Mouse (Mus musculus) subcutaneous adipose tissue, adult 2 months (tissue): Measurements from ENCODE around the gene Vps25. TPM values are rescaled to one million over a fixed set of nuclear protein-coding genes. Genes with fewer than 3 reads are reported as not detected.

ENCODE experiments used
- polyA plus RNA-seq: library from polyadenylated mRNA; depleted of rRNA; stranded (reverse); fragments of >200 nt; gene quantifications from 2 replicates; pipeline ENCODE4 v1.2.3, GENCODE M21; 2012; ENCODE audit warnings: low replicate concordance; rRNA removed

The Vps25 gene
- 110 and 112 TPM in 2 replicates for polyA plus RNA-seq

DNA sequence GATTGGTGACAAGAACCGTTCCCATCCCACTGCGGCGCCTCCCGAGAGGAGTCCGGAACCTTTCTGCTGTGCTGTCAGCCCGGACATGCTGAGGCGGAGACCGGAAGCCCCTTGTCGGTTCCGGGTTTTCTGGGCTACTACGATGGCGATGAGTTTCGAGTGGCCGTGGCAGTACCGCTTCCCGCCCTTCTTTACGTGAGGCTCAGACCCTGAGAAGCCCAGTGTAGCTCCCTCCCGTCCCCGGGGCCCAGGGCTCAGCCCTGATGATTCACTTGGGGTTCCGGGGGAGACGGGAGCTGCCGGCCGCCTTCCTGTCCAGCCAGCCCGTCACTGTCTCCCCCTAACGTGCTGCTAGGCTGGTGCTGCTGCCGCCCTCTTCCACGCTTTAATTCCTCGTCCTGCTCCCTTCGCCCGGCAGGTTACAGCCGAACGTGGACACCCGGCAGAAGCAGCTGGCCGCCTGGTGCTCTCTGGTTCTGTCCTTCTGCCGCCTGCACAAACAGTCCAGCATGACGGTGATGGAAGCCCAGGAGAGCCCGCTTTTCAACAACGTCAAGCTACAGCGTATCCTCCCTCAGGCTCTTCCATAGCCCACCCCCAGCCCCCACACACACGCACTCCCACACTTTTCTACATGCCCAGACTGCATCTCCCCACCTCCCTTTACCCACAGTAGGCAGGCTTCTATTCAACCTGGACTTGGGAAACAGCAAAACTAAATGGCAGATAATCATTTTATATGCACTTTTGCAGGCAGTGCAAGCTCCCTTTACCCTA lies at the start of gene Vps25:
Gene Vps25 (plus strand): TSS at position 95 of the 777 bp plus-strand sequence.

DNA sequence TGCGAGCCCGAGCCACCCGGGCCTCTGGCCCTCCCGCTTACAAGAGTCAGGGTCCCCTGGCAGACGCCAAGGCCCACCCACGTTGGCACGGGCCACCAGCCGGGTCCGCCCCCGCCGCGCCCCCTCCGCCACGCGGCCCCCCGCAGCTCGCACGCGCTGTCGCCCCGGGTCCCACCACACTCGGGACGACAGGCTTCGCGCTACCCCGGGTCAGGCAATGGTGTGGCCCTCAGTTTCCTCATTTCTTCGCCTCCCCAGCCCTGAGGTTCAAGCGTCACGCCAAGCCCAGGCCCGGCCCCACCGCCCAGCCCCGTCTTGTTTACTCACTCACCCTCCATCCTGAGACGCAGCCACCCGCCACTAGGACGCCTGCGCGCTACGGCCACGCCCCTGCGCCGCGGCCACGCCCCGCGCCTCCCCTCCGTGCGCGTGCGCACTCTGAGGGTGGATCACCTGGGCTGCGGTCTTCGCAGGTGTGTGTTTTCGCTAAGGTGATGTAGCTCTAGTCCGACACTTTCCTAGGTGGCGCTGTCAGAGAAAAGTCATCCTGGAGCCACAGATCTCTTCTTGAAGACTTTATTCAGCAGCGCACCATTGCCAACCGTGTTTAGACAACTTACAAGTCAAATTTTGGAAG lies 27.3 kb upstream of the Vps25 start, which contains the start of gene Ezh1:
Gene Ezh1 (minus strand): TSS at position 399 of the 637 bp plus-strand sequence.

DNA sequence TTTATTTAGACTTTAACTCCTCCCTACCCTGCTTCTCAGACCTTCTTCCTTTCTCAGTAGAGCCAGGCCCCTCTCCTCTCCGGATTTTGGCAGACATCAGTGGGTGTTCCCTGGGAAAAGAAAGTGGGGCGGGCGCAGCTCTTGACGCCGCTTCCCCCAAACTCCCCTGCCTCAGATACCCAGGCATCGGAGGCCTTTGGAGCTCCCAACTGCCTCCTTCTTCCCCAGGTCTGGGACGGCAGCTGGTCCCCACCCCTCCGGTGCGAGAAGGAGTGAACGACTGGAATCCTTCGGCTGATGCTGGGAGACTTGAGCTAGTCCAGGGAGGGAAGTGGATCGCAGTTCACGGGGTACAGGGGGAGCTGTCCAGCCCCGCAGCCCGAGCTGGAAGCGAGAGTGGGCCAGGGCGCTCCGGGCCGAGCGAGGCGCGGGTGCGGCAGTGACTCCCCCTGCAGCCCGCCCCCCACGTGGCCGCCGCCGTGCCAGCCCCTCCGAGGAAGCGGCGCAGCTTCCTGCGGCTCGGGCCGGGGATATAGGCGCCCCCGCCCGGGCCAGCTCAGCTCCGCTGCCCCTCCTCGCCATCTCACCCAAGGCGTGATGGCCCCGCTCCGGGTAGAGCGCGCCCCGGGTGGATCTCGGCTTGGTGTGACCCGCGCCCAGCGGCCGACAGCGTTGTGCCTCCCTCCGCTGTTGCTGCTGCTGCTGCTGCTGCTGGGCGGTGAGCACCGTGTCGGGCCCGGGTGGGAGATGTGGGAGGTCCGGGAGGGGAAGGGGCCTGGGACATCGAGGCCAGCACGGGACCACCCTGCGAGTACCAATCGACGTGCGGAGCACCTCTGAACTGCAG lies 7.4 kb upstream of the Vps25 start, which contains the start of gene Ramp2:
Gene Ramp2 (plus strand): TSS at position 174 of the 847 bp plus-strand sequence.

DNA sequence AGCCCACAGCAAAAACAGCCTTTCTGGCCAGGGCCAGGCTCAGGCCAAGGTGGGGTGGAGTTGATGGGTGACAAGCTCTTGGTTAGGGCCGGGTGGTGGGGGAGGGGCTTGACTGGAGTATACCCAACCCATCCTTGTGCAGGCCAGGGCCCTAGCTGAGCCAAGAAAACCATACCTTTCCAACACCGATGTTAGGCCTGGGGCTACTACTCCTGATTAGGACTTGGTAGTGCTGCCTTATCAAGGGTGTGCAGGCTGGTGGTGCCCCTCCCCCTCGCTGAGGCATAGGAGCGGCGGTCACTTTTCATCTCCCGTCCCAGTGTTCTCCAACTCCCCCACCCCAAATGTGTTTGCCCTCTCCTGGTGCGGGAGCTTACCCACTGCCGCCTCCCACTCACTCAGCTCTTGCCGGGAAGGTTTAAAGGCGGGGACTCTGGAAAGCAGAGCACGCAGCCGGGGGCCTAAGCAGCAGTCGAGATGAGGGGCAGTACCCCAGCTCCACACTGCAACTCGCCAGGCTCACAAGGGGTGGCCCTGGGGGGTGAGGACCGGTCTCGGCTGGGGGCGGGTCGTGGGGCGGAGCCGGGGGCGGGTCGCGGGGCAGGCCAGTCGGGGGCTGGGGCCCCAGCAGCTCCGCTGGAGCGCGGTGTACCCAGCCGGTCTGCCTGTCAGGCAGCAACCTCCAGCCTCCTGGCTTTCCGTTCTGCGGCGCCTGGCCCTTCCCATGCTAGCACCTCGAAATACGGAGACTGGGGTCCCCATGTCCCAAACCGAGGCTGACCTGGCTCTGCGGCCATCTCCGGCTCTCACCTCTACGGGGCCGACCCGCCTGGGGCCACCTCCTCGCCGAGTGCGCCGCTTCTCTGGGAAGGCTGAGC lies 6.7 kb downstream of the Vps25 start, which contains the start of gene Wnk4:
Gene Wnk4 (plus strand): TSS at position 620 of the 878 bp plus-strand sequence.

GRCm38 (mm10) chr11:101278223-101279192 lies 25.0 kb downstream of the Vps25 start, which contains the start of the genes Cntd1 and Coa3:
Gene Cntd1, plus strand, starts transcription at chr11:101279012.
Gene Coa3, minus strand, starts transcription at chr11:101279114.

DNA sequence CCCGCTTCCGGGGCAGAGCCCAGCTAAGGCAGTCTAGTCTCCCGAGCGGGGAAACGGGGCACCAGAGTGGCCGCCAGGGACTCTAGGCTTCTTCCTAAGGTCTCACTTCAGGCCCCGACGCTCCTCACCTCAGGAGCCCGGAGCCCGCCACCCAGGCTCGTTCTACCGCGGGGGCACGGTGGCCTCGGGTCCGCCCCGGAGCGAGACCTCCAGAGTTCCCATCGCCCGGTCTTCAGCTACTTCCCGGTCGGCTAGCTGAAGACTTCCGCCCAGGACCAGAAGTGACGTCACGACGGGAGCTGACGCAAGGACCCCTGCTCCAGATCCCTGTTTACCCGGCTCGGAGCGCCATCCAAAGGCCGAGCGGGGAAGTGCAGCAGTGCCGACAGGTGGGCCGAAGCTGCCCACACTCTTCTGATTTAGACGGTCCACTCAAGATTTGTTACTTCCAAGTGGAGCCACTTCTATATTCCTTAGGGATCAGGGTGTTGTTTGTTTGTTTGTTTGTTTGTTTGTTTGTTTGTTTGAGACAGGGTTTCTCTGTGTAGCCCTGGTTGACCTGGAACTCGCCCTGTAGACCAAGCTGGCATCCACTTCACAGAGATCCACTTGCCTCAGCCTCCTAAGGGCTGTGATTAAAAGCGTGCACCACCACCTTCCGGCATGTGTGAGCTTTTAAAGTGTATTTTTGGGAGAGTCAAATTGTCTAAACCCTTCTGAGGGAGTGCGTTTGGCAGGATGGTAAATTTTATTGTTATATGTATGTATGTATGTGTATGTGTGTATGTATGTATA lies 48.7 kb downstream of the Vps25 start, which contains the start of gene Becn1:
Gene Becn1 (minus strand): TSS at position 283 of the 795 bp plus-strand sequence.

Other genes starting within 250 kb of the Vps25 start
- gene Atp6v0a1, start 244.3 kb upstream of the Vps25 start, polyA plus RNA-seq = 83.8 and 142 TPM in 2 replicates
- gene Naglu, start 183.7 kb upstream of the Vps25 start, polyA plus RNA-seq = 48.5 and 52.4 TPM in 2 replicates
- 0.33 and 0.55 TPM in 2 replicates for gene Hsd17b1, start 175.3 kb upstream of the Vps25 start, polyA plus RNA-seq
- gene Coasy, start 171.1 kb upstream of the Vps25 start, polyA plus RNA-seq = 96.2 and 105 TPM in 2 replicates
- 59.2 and 60.4 TPM in 2 replicates for gene Mlx, start 166.4 kb upstream of the Vps25 start, polyA plus RNA-seq
- gene Psmc3ip, start 158.3 kb upstream of the Vps25 start, polyA plus RNA-seq = 0.95 and 3.9 TPM in 2 replicates
- gene Retreg3, start 133.8 kb upstream of the Vps25 start, polyA plus RNA-seq = 76.7 and 88.6 TPM in 2 replicates
- 13.8 and 32.5 TPM in 2 replicates for gene Tubg1, start 133.8 kb upstream of the Vps25 start, polyA plus RNA-seq
- 1.4 and 5.3 TPM in 2 replicates for gene Tubg2, start 97.8 kb upstream of the Vps25 start, polyA plus RNA-seq
- 8.3 and 16.6 TPM in 2 replicates for gene Cntnap1, start 83.2 kb upstream of the Vps25 start, polyA plus RNA-seq
- gene Plekhh3, start 82.4 kb upstream of the Vps25 start, polyA plus RNA-seq = 30.1 and 55.2 TPM in 2 replicates
- gene Ccr10, start 78.3 kb upstream of the Vps25 start, polyA plus RNA-seq = 0.60 and 0.93 TPM in 2 replicates
- gene Ezh1, start 27.2 kb upstream of the Vps25 start, polyA plus RNA-seq = 44.1 and 55.6 TPM in 2 replicates
- gene Ramp2, start 7.7 kb upstream of the Vps25 start, polyA plus RNA-seq = 237 and 432 TPM in 2 replicates
- gene Wnk4, start 6.9 kb downstream of the Vps25 start, polyA plus RNA-seq = 1.4 and 19.8 TPM in 2 replicates
- gene Cntd1, start 25.3 kb downstream of the Vps25 start, polyA plus RNA-seq = 0.07 and 0.19 TPM in 2 replicates
- gene Coa3, start 25.4 kb downstream of the Vps25 start, polyA plus RNA-seq = 161 and 167 TPM in 2 replicates
- gene Becn1, start 48.6 kb downstream of the Vps25 start, polyA plus RNA-seq = 87.7 and 120 TPM in 2 replicates
- 61.9 and 67.1 TPM in 2 replicates for gene Psme3, start 62.5 kb downstream of the Vps25 start, polyA plus RNA-seq
- gene Aoc2, start 71.4 kb downstream of the Vps25 start, polyA plus RNA-seq = 3.9 and 7.4 TPM in 2 replicates
- gene Aoc3, start 76.9 kb downstream of the Vps25 start, polyA plus RNA-seq = 254 and 817 TPM in 2 replicates
- gene G6pc, start 113.9 kb downstream of the Vps25 start, polyA plus RNA-seq = 0.08 and 0.09 TPM in 2 replicates
- 29.0 and 32.6 TPM in 2 replicates for gene Aarsd1, start 163.9 kb downstream of the Vps25 start, polyA plus RNA-seq
- 0.48 and 0.52 TPM in 2 replicates for gene Gm27029, start 171.1 kb downstream of the Vps25 start, polyA plus RNA-seq
- 15.6 and 20.5 TPM in 2 replicates for gene Rundc1, start 171.4 kb downstream of the Vps25 start, polyA plus RNA-seq
- 9.3 and 9.4 TPM in 2 replicates for gene Ptges3l, start 171.6 kb downstream of the Vps25 start, polyA plus RNA-seq
- gene Rpl27, start 188.6 kb downstream of the Vps25 start, polyA plus RNA-seq = 318 and 472 TPM in 2 replicates
- gene Ifi35, start 194.7 kb downstream of the Vps25 start, polyA plus RNA-seq = 66.3 and 93.8 TPM in 2 replicates
- gene Rnd2, start 211.3 kb downstream of the Vps25 start, polyA plus RNA-seq = 16.1 and 16.8 TPM in 2 replicates
- gene Vat1, start 212.5 kb downstream of the Vps25 start, polyA plus RNA-seq = 140 and 206 TPM in 2 replicates